ENCODE assay signal across 8 mouse cellular contexts in the genomic region with DNA sequence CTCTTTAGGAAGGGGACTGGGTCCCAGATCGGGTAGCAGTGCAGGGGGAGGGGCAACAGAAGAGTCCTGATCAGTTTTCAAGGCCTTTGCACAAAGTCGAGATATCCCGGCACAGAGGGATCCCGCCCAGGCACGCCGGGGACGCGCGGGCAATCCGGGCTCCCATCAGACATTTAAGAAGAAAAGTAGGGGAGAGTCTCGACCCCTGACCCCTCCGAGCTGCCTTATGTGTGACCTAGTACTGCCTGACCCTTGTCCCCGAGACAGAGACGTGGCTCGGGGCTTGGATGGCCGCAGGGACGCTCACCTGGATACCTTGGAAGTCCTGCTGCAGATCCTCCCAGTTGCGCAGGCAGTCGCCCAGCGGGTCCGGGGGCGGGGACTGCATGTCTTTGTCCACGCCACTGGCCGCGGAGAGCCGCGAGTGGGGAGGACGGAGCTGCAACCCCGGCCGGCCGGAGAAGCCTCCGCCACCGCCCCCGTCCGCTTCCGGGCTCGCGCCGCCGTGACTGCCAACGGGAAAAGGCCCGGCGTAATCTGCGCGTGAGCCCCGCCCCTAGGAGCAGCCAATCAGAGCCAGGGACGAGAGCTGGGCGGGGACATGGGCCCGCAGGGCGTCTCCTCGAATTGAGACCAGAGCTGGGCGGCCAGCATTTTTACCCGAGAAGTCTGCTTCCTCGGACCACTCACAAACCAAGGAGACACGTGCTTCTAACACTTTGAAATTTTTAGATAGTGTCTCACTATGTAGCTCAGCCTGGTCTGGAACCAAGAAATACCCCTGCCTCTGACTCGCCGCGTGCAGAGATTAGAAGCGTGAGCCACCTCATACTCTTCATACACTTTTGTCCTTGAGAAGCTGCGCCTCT. TPM values are rescaled to one million over a fixed set of nuclear protein-coding genes. Genes with fewer than 3 reads are reported as not detected.
DNase-seq lines count a peak whose midpoint lies in the region; ATAC-seq lines count a peak whose summit lies in the region.

A gene (minus strand): TSS at position 708 of the 869 bp plus-strand sequence.

- H3K27me3 ChIP-seq in hindbrain, embryonic 12.5 days, result peaks cover 10% of the 10 kb centered on the region; the same call in 1 of the 2 replicates

- H3K4me1 ChIP-seq in hindbrain, embryonic 12.5 days, result peaks cover 19% of the 10 kb centered on the region

- peak within 1 kb of the TSS; percentile 68 for H3K27ac ChIP-seq in hindbrain, embryonic 12.5 days

- peaks cover 22% of the 10 kb centered on the region for H3K36me3 ChIP-seq in hindbrain, embryonic 12.5 days

- H3K4me3 ChIP-seq in hindbrain, embryonic 12.5 days, result peak within 1 kb of the TSS; percentile 91

- peak within 1 kb of the TSS; percentile 91 for H3K9ac ChIP-seq in hindbrain, embryonic 12.5 days

- DNase-seq in Muller cell, postnatal 12 days (ENCODE audit: inconsistent ontology term), result peak; percentile 96
- peak; percentile 92 for DNase-seq in cerebellum, adult 9-11 months
- DNase-seq in frontal cortex, postnatal 10 days (ENCODE audit: low spot score in 2 of 2), result peak; percentile 87 to 92
- peak; percentile 90 to 93 for DNase-seq in layer of hippocampus, postnatal 14 days (ENCODE audit: low spot score in 2 of 2)
- peak; percentile 96 for DNase-seq in lung, postnatal 14 days
- peak; percentile 79 for DNase-seq in retina, adult 2 months (ENCODE audit: low read depth, low spot score)
- DNase-seq in thymus, postnatal 36 days, result peak; percentile 94

- ATAC-seq in hindbrain, embryonic 12.5 days (ENCODE audit: low FRiP score), result peak; percentile 96

- peaks cover 13% of the 10 kb centered on the region for H3K9me3 ChIP-seq in hindbrain, embryonic 12.5 days (replicated peaks)

- under 1% methylated on average over 58 of the region's 60 CpGs for WGBS in hindbrain, embryonic 12.5 days

- peak within 1 kb of the TSS; percentile 95 for H3K4me2 ChIP-seq in hindbrain, embryonic 12.5 days (replicated peaks)

RNA-seq across cellular contexts. Expression of the gene that starts here (rescaled TPM):
- polyA plus RNA-seq in hindbrain, embryonic 12.5 days (2016; fragmentation: Nextera tagmentation; extraction: Ambion mirVana), result 61.0 and 65.0 TPM in 2 replicates
- total RNA-seq in layer of hippocampus, postnatal 14 days (2021), result 10 to 100 TPM; 13.7 to 15.6 TPM

Comparison
In these comparisons a context has a peak if more than half of its experiments do, and no peak if none do; other contexts are left out.
1. Peak in every context shown above with its lines: DNase-seq, ATAC-seq, H3K4me3 ChIP-seq and H3K27ac ChIP-seq.